10 mouse cellular contexts compared by ENCODE assay signal in genomic region chr12:75448921-75449320, GRCm38 (mm10). TPM values are rescaled to one million over a fixed set of nuclear protein-coding genes. Genes with fewer than 3 reads are reported as not detected.
DNase-seq lines count a peak whose midpoint lies in the region; ATAC-seq and TF ChIP-seq lines count a peak whose summit lies in the region.
"Had no signal": no experiment of that assay in that cellular context is flagged by ENCODE, and none has a peak within 500 bp of the region (broad histone marks: within the 10 kb centered on the region; RNA-seq: fewer than 3 reads in every experiment).

No protein-coding gene starts in this region.

- peak overlapping the region; percentile 17; the same call in 1 of the 2 replicates for H3K4me2 ChIP-seq in lung, postnatal 0 days (replicated peaks; ENCODE audit: low read depth, low read length)
- H3K4me2 ChIP-seq: limb, embryonic 15.5 days had no signal

- DNase-seq in layer of hippocampus, postnatal 10 days (ENCODE audit: low spot score in 2 of 2), result peak; percentile 38 to 42
- no peak for DNase-seq in layer of hippocampus, postnatal 36 days
- DNase-seq in heart, adult 8-10 months (ENCODE audit: low spot score), result peak; percentile 59
- peak; percentile 45 for DNase-seq in lung, postnatal 0 days (ENCODE audit: low spot score)
- no peak for DNase-seq in cerebellum, adult 9-10 months
- no peak for DNase-seq in c-Kit-positive CD71-positive TER-119-positive erythroid progenitor cells, embryonic 14.5 days (ENCODE audit: low spot score)

- TF ChIP-seq CTCF in bone marrow, adult 2 months (IDR thresholded peaks at IDR 0.05; ENCODE audit: control insufficient read depth, insufficient read depth, low read length), result no peak
- no peak for TF ChIP-seq CTCF in lung, postnatal 0 days (IDR thresholded peaks at IDR 0.05)

- H3K4me1 ChIP-seq in bone marrow, adult 2 months (ENCODE audit: control insufficient read depth, insufficient read depth, low read length), result peaks cover 4% of the 10 kb centered on the region
- H3K4me1 ChIP-seq in lung, postnatal 0 days (ENCODE audit: insufficient read depth, low read depth, low read length), result no peaks in the 10 kb centered on the region; the same call in 1 of the 2 replicates
- H3K4me1 ChIP-seq: limb, embryonic 15.5 days had no signal

- no peak for TF ChIP-seq EP300 in lung, postnatal 0 days (IDR thresholded peaks at IDR 0.05)

- H3K4me3 ChIP-seq in bone marrow, adult 2 months (replicated peaks; ENCODE audit: control insufficient read depth, low read depth, low read length), result peak overlapping the region; percentile 7
- no peak overlapping the region for H3K4me3 ChIP-seq in lung, postnatal 0 days (ENCODE audit: low read depth, low read length)
- H3K4me3 ChIP-seq: limb, embryonic 15.5 days had no signal

- peaks cover 5% of the 10 kb centered on the region; the same call in 1 of the 2 replicates for H3K36me3 ChIP-seq in lung, postnatal 0 days (ENCODE audit: insufficient read depth, low read length)

- H3K27me3 ChIP-seq in lung, postnatal 0 days (replicated peaks; ENCODE audit: insufficient read depth, low read length), result no peaks in the 10 kb centered on the region
- H3K27me3 ChIP-seq: limb, embryonic 15.5 days had no signal

- no peak for TF ChIP-seq POLR2A in bone marrow, adult 2 months (IDR thresholded peaks at IDR 0.05; ENCODE audit: borderline replicate concordance, control insufficient read depth, low read depth, low read length)

- no peak overlapping the region for H3K27ac ChIP-seq in bone marrow, adult 2 months (ENCODE audit: control insufficient read depth, insufficient read depth, low read depth, low read length, poor library complexity)
- peak overlapping the region; percentile 57; the same call in 1 of the 2 replicates for H3K27ac ChIP-seq in lung, postnatal 0 days (ENCODE audit: low read length)
- H3K27ac ChIP-seq: limb, embryonic 15.5 days had no signal

- WGBS in bone marrow, adult 2 months, result 15% methylated on average over 5 of the region's 5 CpGs
- WGBS in lung, postnatal 0 days, result 35% methylated on average over 5 of the region's 5 CpGs

- H3K9ac ChIP-seq in lung, postnatal 0 days (replicated peaks; ENCODE audit: low read depth), result no peak overlapping the region
- H3K9ac ChIP-seq: limb, embryonic 15.5 days had no signal

- no peak; the same call in 1 of the 2 replicates for ATAC-seq in lung, postnatal 0 days
- no peak for ATAC-seq in activated CD4-positive, CD25-positive, alpha-beta regulatory T cell, adult 4 months

- no peaks in the 10 kb centered on the region for H3K9me3 ChIP-seq in lung, postnatal 0 days (ENCODE audit: low read length)
- H3K9me3 ChIP-seq: limb, embryonic 15.5 days had no signal

RNA-seq across cellular contexts. Expression of gene Gphb5, which starts 32.3 kb away (rescaled TPM):
- not detected for total RNA-seq in layer of hippocampus, postnatal 10 days (2021)
- total RNA-seq in layer of hippocampus, postnatal 36 days (2021), result not detected
- not detected in 2 replicates for polyA plus RNA-seq in bone marrow, adult 2 months (2011; ENCODE audit: insufficient read depth, insufficient read length, low replicate concordance, missing spikeins)
- not detected for total RNA-seq in heart, adult 8-10 months (2022)
- not detected in 2 replicates for polyA plus RNA-seq in lung, postnatal 0 days (2015; fragmentation: Nextera tagmentation; extraction: Ambion mirVana)
- not detected for polyA plus RNA-seq in activated CD4-positive, CD25-positive, alpha-beta regulatory T cell, adult 4 months (2017; shearing (Covaris generic))
- polyA plus RNA-seq: hindbrain, embryonic 11.5 days; limb, embryonic 15.5 days had no signal

Comparison
In these comparisons a context has a peak if more than half of its experiments do, and no peak if none do; other contexts are left out.
1. DNase-seq: peak in layer of hippocampus, postnatal 10 days (2 of 2), heart, adult 8-10 months (single experiment) and lung, postnatal 0 days (single experiment); none in layer of hippocampus, postnatal 36 days (0 of 2), cerebellum, adult 9-10 months (single experiment) and c-Kit-positive CD71-positive TER-119-positive erythroid progenitor cells, embryonic 14.5 days (single experiment).